In the genomic region with DNA sequence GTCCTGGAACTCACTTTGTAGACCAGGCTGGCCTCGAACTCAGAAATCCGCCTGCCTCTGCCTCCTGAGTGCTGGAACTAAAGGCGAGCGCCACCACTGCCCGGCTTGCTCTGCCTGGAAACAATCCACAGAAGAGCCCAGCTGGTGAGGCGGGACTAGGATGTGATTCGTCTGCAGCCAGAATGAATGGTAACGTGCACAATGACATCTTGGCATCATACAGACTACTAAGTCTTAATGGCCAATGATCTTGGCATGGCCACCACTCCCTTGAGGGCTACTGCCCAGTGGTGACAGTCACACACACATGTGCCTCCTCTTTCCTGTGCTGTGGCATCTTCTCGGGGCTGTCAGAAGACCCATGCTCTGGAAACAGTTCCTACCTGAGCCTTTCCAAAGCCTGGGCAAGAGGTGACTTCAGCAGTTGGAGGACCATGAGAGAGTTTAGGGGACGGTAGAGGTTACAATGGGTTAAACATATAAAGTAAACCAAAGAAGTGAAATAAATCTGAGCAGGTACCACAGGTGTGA, we compare ENCODE assay signal across 23 mouse cellular contexts. TPM values are rescaled to one million over a fixed set of nuclear protein-coding genes. Genes with fewer than 3 reads are reported as not detected.
A peak's percentile ranks its signal among the peaks of the same experiment; 100 is the strongest.
DNase-seq lines count a peak whose midpoint lies in the region; ATAC-seq and TF ChIP-seq lines count a peak whose summit lies in the region.
"Had no signal": no experiment of that assay in that cellular context is flagged by ENCODE, and none has a peak within 500 bp of the region (broad histone marks: within the 10 kb centered on the region; RNA-seq: fewer than 3 reads in every experiment).

No protein-coding gene starts in this region.

- no peaks in the 10 kb centered on the region for H3K9me3 ChIP-seq in forebrain, embryonic 11.5 days (ENCODE audit: control insufficient read depth, low read length)
- no peaks in the 10 kb centered on the region for H3K9me3 ChIP-seq in forebrain, postnatal 0 days (ENCODE audit: low read length)
- no peaks in the 10 kb centered on the region for H3K9me3 ChIP-seq in heart, embryonic 15.5 days (replicated peaks)
- no peaks in the 10 kb centered on the region for H3K9me3 ChIP-seq in intestine, postnatal 0 days (ENCODE audit: control insufficient read depth)
- H3K9me3 ChIP-seq: embryonic facial prominence, embryonic 13.5 days; forebrain, embryonic 13.5 days; limb, embryonic 10.5 days; midbrain, embryonic 15.5 days; neural tube, embryonic 12.5 days had no signal

- no peak for TF ChIP-seq CTCF in forebrain, postnatal 0 days (IDR thresholded peaks at IDR 0.05; ENCODE audit: low read depth)
- no peak for TF ChIP-seq CTCF in intestine, postnatal 0 days (IDR thresholded peaks at IDR 0.05; ENCODE audit: low read depth)

- no peak overlapping the region for H3K27ac ChIP-seq in forebrain, embryonic 11.5 days (ENCODE audit: low read depth, low read length)
- no peak overlapping the region for H3K27ac ChIP-seq in forebrain, postnatal 0 days (ENCODE audit: low read depth, low read length)
- peak overlapping the region; percentile 98 for H3K27ac ChIP-seq in heart, embryonic 15.5 days
- 0 out of 2 replicates have a peak overlapping the region, but pooled peaks have one; percentile 7 for H3K27ac ChIP-seq in intestine, postnatal 0 days (ENCODE audit: low read depth, low read length)
- H3K27ac ChIP-seq: embryonic facial prominence, embryonic 13.5 days; forebrain, embryonic 13.5 days; hindbrain, postnatal 0 days; limb, embryonic 10.5 days; macrophage; midbrain, embryonic 15.5 days; neural tube, embryonic 12.5 days had no signal

- no peak overlapping the region for H3K4me3 ChIP-seq in forebrain, embryonic 11.5 days (ENCODE audit: low read depth, low read length)
- no peak overlapping the region for H3K4me3 ChIP-seq in forebrain, postnatal 0 days (ENCODE audit: low read depth, low read length)
- H3K4me3 ChIP-seq in heart, embryonic 15.5 days: no peak overlapping the region
- H3K4me3 ChIP-seq in intestine, postnatal 0 days (ENCODE audit: low read depth, low read length): no peak overlapping the region
- H3K4me3 ChIP-seq: embryonic facial prominence, embryonic 13.5 days; erythroblast, embryonic 14.5 days; forebrain, embryonic 13.5 days; limb, embryonic 10.5 days; midbrain, embryonic 15.5 days; neural tube, embryonic 12.5 days had no signal

- H3K36me3 ChIP-seq in forebrain, embryonic 11.5 days (ENCODE audit: control insufficient read depth, insufficient read depth, low read length): peaks cover 8% of the 10 kb centered on the region; the same call in 1 of the 2 replicates
- H3K36me3 ChIP-seq in forebrain, postnatal 0 days (ENCODE audit: insufficient read depth): peaks cover 54% of the 10 kb centered on the region
- peaks cover 39% of the 10 kb centered on the region for H3K36me3 ChIP-seq in heart, embryonic 15.5 days
- peaks cover 47% of the 10 kb centered on the region for H3K36me3 ChIP-seq in intestine, postnatal 0 days (ENCODE audit: control insufficient read depth, insufficient read depth)

- no peak overlapping the region for H3K9ac ChIP-seq in forebrain, embryonic 11.5 days (ENCODE audit: low read length)
- no peak overlapping the region for H3K9ac ChIP-seq in forebrain, postnatal 0 days
- H3K9ac ChIP-seq in heart, embryonic 15.5 days: no peak overlapping the region
- no peak overlapping the region for H3K9ac ChIP-seq in intestine, postnatal 0 days (ENCODE audit: low read depth, low read length)
- H3K9ac ChIP-seq: embryonic facial prominence, embryonic 13.5 days; forebrain, embryonic 13.5 days; midbrain, embryonic 15.5 days; neural tube, embryonic 12.5 days had no signal

- H3K27me3 ChIP-seq in forebrain, embryonic 11.5 days (ENCODE audit: control insufficient read depth, insufficient read depth, low read length): no peaks in the 10 kb centered on the region
- H3K27me3 ChIP-seq in forebrain, postnatal 0 days (ENCODE audit: insufficient read depth, low read length): no peaks in the 10 kb centered on the region
- no peaks in the 10 kb centered on the region for H3K27me3 ChIP-seq in heart, embryonic 15.5 days
- no peaks in the 10 kb centered on the region for H3K27me3 ChIP-seq in intestine, postnatal 0 days (replicated peaks; ENCODE audit: control insufficient read depth, insufficient read depth, low read length)
- H3K27me3 ChIP-seq: embryonic facial prominence, embryonic 13.5 days; forebrain, embryonic 13.5 days; midbrain, embryonic 15.5 days; neural tube, embryonic 12.5 days had no signal

- 88% methylated on average over 10 of the region's 10 CpGs for WGBS in forebrain, embryonic 11.5 days
- 76% methylated on average over 10 of the region's 10 CpGs for WGBS in forebrain, postnatal 0 days
- whole genome bisulfite sequencing in heart, embryonic 15.5 days: 88% methylated on average over 10 of the region's 10 CpGs
- 88% methylated on average over 10 of the region's 10 CpGs for WGBS in intestine, postnatal 0 days

- H3K4me1 ChIP-seq in forebrain, embryonic 11.5 days (replicated peaks; ENCODE audit: control insufficient read depth, insufficient read depth, low read length): peaks cover 7% of the 10 kb centered on the region; the same call in 1 of the 2 replicates
- peaks cover 6% of the 10 kb centered on the region; the same call in 1 of the 2 replicates for H3K4me1 ChIP-seq in forebrain, postnatal 0 days (ENCODE audit: insufficient read depth)
- H3K4me1 ChIP-seq in heart, embryonic 15.5 days (replicated peaks): peaks cover 32% of the 10 kb centered on the region
- H3K4me1 ChIP-seq in intestine, postnatal 0 days (replicated peaks; ENCODE audit: control insufficient read depth, insufficient read depth, low read length): peaks cover 12% of the 10 kb centered on the region; the same call in 1 of the 2 replicates

- peak; percentile 51 for DNase-seq in forebrain, embryonic 11.5 days (ENCODE audit: low spot score)
- DNase-seq in forebrain, postnatal 0 days: no peak
- DNase-seq in heart, adult 9 months (ENCODE audit: low spot score in 2 of 2): no peak
- DNase-seq in cerebellum, postnatal 25 days: peak; percentile 25 to 38
- no peak for DNase-seq in B cell, adult 2 months
- no peak for DNase-seq in spleen, postnatal 4 days (ENCODE audit: low spot score in 2 of 2)
- DNase-seq: kidney, adult 9 months; kidney, postnatal 14 days; liver; retina, postnatal 1 day; right cerebral cortex, postnatal 25 days; spleen, adult 18-20 months had no signal

- H3K4me2 ChIP-seq in forebrain, embryonic 11.5 days (ENCODE audit: low read depth, low read length, severe bottlenecking): no peak overlapping the region
- H3K4me2 ChIP-seq in forebrain, postnatal 0 days (ENCODE audit: low read depth): no peak overlapping the region
- H3K4me2 ChIP-seq in heart, embryonic 15.5 days: no peak overlapping the region
- no peak overlapping the region for H3K4me2 ChIP-seq in intestine, postnatal 0 days (replicated peaks; ENCODE audit: low read depth)
- H3K4me2 ChIP-seq: embryonic facial prominence, embryonic 13.5 days; forebrain, embryonic 13.5 days; midbrain, embryonic 15.5 days; neural tube, embryonic 12.5 days had no signal

- no peak for ATAC-seq in forebrain, embryonic 11.5 days (replicated peaks; ENCODE audit: low FRiP score)
- no peak for ATAC-seq in forebrain, postnatal 0 days
- no peak for ATAC-seq in heart, embryonic 15.5 days (replicated peaks; ENCODE audit: insufficient number of reproducible peaks, insufficient read depth, low FRiP score, low read depth)
- ATAC-seq in intestine, postnatal 0 days: no peak
- ATAC-seq: forebrain, embryonic 13.5 days; hindbrain, postnatal 0 days; lung, postnatal 0 days; midbrain, embryonic 15.5 days had no signal

RNA-seq across cellular contexts. Expression of a gene that starts 1.4 kb away (rescaled TPM):
- 2.5 and 3.0 TPM in 2 replicates for polyA plus RNA-seq in forebrain, embryonic 11.5 days (2014; fragmentation: Nextera tagmentation; extraction: Ambion mirVana)
- 0.29 and 0.31 TPM in 2 replicates for total RNA-seq in forebrain, postnatal 0 days (2014; rRNA removed)
- polyA plus RNA-seq in forebrain, postnatal 0 days (2015; fragmentation: Nextera tagmentation; extraction: Ambion mirVana): 0.29 and 0.48 TPM in 2 replicates
- polyA plus RNA-seq in heart, embryonic 15.5 days (2015; fragmentation: Nextera tagmentation; extraction: Ambion mirVana): 70.3 and 84.7 TPM in 2 replicates
- polyA plus RNA-seq in intestine, postnatal 0 days (2015; fragmentation: Nextera tagmentation; extraction: Ambion mirVana): 12.9 and 15.4 TPM in 2 replicates
- polyA plus RNA-seq: macrophage had no signal

Comparison
In these comparisons a context has a peak if more than half of its experiments do, and no peak if none do; other contexts are left out.
1. DNase-seq: peak in forebrain, embryonic 11.5 days (single experiment) and cerebellum, postnatal 25 days (2 of 2); none in forebrain, postnatal 0 days (single experiment), heart, adult 9 months (0 of 2), B cell, adult 2 months (0 of 2) and spleen, postnatal 4 days (0 of 2).
2. H3K27ac ChIP-seq: peak in heart, embryonic 15.5 days (single experiment) and intestine, postnatal 0 days (single experiment); none in forebrain, embryonic 11.5 days (single experiment) and forebrain, postnatal 0 days (single experiment).